Mouse (Mus musculus): Measurements from ENCODE around the gene Serpinb9d.
"Not testable (repeated sequence)": the region's sequence is repeated elsewhere in the genome, so short reads cannot be mapped to it uniquely, and the experiment has no call there.

The Serpinb9d gene

DNA sequence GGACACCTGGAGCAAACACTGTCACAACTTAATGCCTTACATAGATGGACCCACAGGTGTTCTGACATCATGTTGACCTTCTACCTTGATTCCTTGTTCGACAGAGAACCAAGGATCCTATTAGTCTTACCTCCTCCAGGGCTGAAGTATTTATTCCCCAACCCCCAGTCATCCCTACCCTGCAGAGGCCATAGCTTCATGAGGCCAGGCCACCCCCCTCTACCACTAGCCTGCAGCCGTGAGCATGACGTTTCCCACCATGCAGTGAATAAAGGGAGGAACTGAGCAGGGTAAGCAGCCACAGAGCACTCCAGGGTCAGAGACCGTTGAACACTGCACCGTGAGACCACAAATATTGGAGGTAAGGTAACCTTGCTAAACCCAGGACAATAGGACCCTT, at the start of gene Serpinb9d:
Gene Serpinb9d (plus strand): TSS at position 301 of the 400 bp plus-strand sequence.
- DNase-seq, result no peak

DNA sequence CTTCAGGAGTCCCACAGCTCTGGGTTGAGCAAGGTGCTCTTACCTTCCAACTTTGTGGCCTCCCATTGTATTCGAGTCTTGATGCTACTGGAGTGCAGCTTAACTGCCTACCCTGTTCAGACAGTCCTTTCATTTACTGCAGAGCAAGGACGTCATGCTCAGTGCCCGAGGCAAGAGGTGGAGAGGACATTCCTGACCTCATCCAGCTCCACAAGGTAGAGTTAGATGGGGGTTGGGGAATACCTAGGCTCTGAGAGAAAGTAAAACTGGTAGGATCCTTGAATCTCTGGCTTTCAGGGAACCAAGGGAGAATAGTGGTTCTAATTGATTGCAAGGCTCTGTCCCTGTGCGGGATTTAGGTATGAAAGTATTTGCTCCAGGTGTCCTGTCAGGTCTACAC, 33.1 kb upstream of the Serpinb9d start, which contains the start of gene Serpinb9c:
Gene Serpinb9c (minus strand): TSS at position 101 of the 400 bp plus-strand sequence.
- no peak for DNase-seq

DNA sequence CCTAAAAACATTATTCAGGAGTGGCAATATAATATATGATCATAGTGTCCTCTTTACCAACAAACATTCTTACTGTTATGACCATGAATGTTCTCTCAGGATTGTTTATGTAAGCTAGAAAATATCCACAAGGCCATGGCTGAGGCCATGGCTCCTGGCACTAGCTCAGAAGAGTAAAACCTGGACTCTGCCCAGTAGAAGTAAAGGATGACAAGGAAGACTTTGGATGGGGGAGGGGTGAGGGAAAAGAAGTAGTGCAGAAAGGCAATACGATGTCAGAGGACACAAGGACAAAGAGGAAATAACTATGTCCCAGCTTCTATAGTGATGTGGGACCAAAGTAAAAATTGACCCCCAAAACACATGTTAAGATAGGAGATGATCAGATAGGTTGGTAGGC, 2.3 kb upstream of the Serpinb9d start:
- DNase-seq, result not testable (repeated sequence)

DNA sequence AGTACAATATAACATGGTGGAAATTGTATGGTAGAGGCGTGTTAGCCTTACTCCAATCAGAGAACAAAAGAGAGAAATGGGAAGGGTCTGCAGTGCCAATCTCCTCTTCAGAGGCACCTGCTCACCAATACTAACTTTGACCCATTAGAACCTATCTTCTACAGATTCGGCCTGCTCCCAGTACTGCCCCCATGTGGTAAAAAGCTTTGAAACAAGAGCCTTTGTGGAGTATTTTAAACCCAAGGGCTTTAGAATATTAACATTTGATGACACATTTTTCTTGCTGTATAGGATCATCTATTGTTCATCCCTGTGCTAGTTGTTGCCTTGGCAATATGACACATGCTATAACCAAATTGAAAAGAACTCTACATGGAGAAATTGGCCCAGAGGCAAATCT, 7.0 kb downstream of the Serpinb9d start:
- DNase-seq, result no peak

DNA sequence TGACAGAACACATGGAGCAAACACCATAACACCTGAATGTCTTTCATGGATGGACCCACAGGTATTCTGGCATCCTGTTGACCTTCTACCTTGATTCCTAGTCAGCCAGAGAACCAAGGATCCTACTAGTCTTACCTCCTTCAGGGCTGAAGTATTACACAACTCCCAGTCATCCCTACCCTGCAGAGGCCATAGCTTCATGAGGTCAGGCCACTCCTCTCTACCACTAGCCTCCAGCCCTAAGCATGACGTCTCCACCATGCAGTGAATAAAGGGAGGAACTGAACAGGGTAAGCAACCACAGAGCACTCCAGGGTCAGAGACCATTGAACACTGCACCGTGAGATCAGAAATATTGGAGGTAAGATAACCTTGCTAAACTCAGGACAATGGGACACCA, 56.6 kb downstream of the Serpinb9d start, which contains the start of gene Serpinb9e:
Gene Serpinb9e (plus strand): TSS at position 301 of the 400 bp plus-strand sequence.
- DNase-seq, result not testable (repeated sequence)
